Mouse (Mus musculus): ENCODE data around the gene Rbbp8nl. TPM values are rescaled to one million over a fixed set of nuclear protein-coding genes. Genes with fewer than 3 reads are reported as not detected.

Rbbp8nl gene
- polyA plus RNA-seq, 1 experiment: not detected

DNA sequence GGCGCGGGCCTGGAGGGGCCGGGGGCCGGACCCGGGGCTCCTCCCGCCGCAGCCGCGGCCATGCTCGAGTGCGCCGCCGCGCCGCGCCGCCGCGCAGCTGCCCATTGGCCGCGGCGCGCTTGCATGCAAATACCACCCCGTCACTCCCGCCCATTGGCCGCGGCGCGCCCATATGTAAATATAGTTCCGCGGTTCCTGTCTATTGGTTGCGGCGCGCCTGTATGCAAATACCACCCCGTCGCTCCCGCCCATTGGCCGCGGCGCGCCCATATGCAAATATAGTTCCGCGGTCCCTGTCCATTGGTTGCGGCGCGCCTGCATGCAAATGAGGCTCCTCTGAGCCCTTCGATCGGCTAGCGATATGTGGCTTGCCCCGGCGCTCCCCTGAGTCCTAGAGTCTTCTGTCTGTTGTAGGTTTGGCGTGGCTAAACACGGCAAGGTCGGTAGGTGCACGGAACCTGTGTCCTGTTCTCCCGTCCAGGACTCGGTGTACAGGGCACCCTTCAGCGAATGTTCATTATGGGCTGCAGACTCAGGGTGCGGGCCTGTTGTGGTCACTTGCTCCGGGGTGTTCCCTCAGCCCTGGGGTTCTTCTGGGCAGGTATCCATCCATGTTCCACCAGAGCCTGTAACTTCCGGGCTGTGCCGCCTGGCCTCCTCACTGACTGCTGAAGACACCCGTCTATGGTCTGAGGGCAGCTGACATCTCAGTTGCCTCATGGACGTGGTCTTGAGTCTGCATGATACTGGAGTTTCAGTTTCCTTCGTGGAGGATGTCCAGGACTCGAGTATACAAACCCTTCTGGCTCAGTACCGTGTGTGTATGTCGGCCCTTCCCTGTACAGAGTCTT lies 16.1 kb downstream of the Rbbp8nl start, which contains the start of gene Cables2:
Cables2 (minus strand) TSS at position 103 of the 851 bp plus-strand sequence.
- Histone ChIP-seq H3ac (ENCODE audit: control insufficient read depth, insufficient read length, low read depth) (peak within 1 kb of the TSS; percentile 95), H3K79me3 (ENCODE audit: low read depth) (no peaks in the 10 kb centered on the region), H3K4me3 (ENCODE audit: insufficient read depth, poor library complexity, severe bottlenecking) (peak within 1 kb of the TSS; percentile 64), H3K36me3 (ENCODE audit: control insufficient read depth, insufficient read depth) (peaks cover 3% of the 10 kb centered on the region), H3K79me2 (ENCODE audit: control insufficient read depth, insufficient read depth) (peaks cover 12% of the 10 kb centered on the region), H3K27me3 (ENCODE audit: control insufficient read depth, insufficient read depth, insufficient read length) (peaks cover 21% of the 10 kb centered on the region)
- TF ChIP-seq MYOD1 (IDR thresholded peaks at IDR 0.05; ENCODE audit: control insufficient read depth, insufficient read length, low read depth) (no peak), FOSL1 (IDR thresholded peaks at IDR 0.05; ENCODE audit: insufficient read depth, low read length, poor library complexity, severe bottlenecking) (no peak), MYOG (IDR thresholded peaks at IDR 0.05; ENCODE audit: control insufficient read depth, extremely low read depth, insufficient read length) (no peak), CTCF (IDR thresholded peaks at IDR 0.05; ENCODE audit: control insufficient read depth, insufficient read depth, insufficient read length) (no peak), CEBPB (IDR thresholded peaks at IDR 0.05; ENCODE audit: low read depth) (no peak)

DNA sequence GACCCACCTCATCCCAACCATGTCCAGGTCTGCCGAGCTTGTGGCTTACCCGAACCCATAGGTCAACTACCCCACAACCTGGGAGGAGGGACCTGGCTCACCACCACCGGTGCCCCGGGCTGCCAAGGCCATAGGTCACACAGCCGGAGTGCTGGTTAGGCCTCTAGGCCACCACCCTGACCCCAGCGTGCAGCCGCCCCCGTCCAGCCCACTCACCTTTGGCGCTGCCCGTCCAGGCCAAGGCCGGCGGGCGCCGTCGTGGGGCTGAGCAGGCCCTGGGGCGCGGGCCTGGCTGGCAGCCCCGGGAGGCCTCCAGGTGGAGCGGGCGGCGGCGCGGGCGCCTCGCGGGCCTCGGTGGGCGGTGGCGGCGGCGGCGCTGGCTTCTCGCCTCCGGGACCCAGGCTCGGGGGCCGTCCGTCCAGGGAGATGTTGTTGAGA lies 16.8 kb downstream of the Rbbp8nl start:
- Histone ChIP-seq H3K79me2 (ENCODE audit: control insufficient read depth, insufficient read depth) (peaks cover 12% of the 10 kb centered on the region), H3ac (ENCODE audit: control insufficient read depth, insufficient read length, low read depth) (peak overlapping the region; percentile 95), H3K27me3 (ENCODE audit: control insufficient read depth, insufficient read depth, insufficient read length) (peaks cover 14% of the 10 kb centered on the region), H3K36me3 (ENCODE audit: control insufficient read depth, insufficient read depth) (peaks cover 3% of the 10 kb centered on the region), H3K4me3 (ENCODE audit: insufficient read depth, poor library complexity, severe bottlenecking) (peak overlapping the region; percentile 64), H3K79me3 (ENCODE audit: low read depth) (no peaks in the 10 kb centered on the region)
- no peak for TF ChIP-seq CTCF (IDR thresholded peaks at IDR 0.05; ENCODE audit: control insufficient read depth, insufficient read depth, insufficient read length)
- no peak for TF ChIP-seq MYOG (IDR thresholded peaks at IDR 0.05; ENCODE audit: control insufficient read depth, extremely low read depth, insufficient read length)

DNA sequence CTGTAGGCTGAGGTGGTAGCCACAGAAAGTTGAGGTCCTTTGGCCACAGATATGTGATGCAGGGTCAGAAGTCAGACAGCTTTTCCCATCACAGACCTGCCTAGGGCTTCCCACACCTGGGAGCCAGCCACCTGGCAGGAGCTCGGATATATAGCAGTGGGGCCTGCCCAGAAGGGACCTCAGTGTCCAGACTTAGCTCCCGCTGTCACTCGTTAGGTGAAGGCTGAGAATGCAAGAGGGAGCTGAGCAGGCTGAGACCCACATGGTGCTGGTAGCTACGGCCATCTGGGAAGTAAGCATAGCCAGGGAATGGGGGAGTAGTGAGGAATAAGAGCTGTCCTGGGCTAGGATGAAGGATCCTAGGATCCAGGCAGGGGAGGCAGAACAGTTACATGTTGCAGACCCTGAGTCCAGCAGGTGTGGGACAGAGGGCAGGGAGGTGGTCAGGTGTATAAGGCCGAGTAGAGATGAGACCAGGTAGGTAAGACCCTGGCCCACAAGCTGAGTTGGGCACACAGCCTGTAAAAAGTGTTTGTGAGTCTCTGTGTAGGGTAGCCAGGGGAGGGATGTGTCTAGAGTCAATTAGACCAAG lies 17.8 kb downstream of the Rbbp8nl start:
- Histone ChIP-seq H3K27me3 (ENCODE audit: control insufficient read depth, insufficient read depth, insufficient read length) (peaks cover 9% of the 10 kb centered on the region), H3K79me2 (ENCODE audit: control insufficient read depth, insufficient read depth) (peaks cover 12% of the 10 kb centered on the region), H3ac (ENCODE audit: control insufficient read depth, insufficient read length, low read depth) (no peak overlapping the region), H3K79me3 (ENCODE audit: low read depth) (no peaks in the 10 kb centered on the region), H3K36me3 (ENCODE audit: control insufficient read depth, insufficient read depth) (peaks cover 3% of the 10 kb centered on the region), H3K4me3 (ENCODE audit: insufficient read depth, poor library complexity, severe bottlenecking) (peak overlapping the region; percentile 64)
- TF ChIP-seq CTCF (IDR thresholded peaks at IDR 0.05; ENCODE audit: control insufficient read depth, insufficient read depth, insufficient read length): no peak
- TF ChIP-seq MYOG (IDR thresholded peaks at IDR 0.05; ENCODE audit: control insufficient read depth, extremely low read depth, insufficient read length): no peak
- no peak for TF ChIP-seq FOSL1 (IDR thresholded peaks at IDR 0.05; ENCODE audit: insufficient read depth, low read length, poor library complexity, severe bottlenecking)
- TF ChIP-seq USF1 (IDR thresholded peaks at IDR 0.05; ENCODE audit: low read depth): no peak
- no peak for TF ChIP-seq MYOD1 (IDR thresholded peaks at IDR 0.05; ENCODE audit: control insufficient read depth, insufficient read length, low read depth)
- no peak for TF ChIP-seq CEBPB (IDR thresholded peaks at IDR 0.05; ENCODE audit: low read depth)
- no peak for TF ChIP-seq MAX (IDR thresholded peaks at IDR 0.05)

DNA sequence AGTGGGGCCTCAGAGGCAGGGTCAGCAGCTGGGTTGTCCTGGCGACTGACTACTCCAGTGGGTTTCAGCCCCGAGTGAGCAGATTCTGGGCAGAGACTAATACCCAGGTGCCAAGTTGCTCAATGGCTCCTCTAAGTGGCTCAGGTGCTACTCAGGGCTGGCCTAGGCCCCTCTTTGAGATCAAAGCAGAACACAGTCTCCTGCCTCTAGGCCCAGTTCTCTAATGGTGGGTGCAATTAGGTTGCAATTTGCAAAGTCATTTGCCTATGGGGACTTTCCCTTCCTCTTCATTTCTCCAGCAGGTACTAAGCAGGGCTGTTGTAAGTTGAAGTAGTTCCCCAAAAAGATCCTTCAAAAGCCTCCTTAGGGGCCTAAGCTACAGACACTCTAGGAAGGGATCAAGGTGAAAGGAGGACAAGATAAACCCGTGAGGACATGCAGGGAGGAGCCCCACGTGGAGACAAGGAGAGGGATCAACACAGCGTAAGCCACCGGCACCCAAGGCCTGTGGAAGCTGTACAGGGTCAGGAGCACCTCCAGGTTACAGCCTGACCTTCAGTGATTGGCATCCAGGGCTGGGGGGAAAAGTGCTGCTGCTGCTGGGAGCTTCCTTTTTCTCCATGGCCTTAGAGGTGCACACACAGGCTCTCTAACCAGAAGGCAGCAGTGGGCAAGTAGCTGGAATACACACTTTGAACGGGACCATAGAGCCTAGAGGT lies 19.0 kb downstream of the Rbbp8nl start:
- peaks cover 3% of the 10 kb centered on the region for H3K36me3 ChIP-seq (ENCODE audit: control insufficient read depth, insufficient read depth)
- no peak overlapping the region for H3K4me3 ChIP-seq (ENCODE audit: insufficient read depth, poor library complexity, severe bottlenecking)
- no peak for TF ChIP-seq USF1 (IDR thresholded peaks at IDR 0.05; ENCODE audit: low read depth)
- no peak for TF ChIP-seq MAX (IDR thresholded peaks at IDR 0.05)
- no peak for TF ChIP-seq MYOG (IDR thresholded peaks at IDR 0.05; ENCODE audit: control insufficient read depth, extremely low read depth, insufficient read length)
- TF ChIP-seq FOSL1 (IDR thresholded peaks at IDR 0.05; ENCODE audit: insufficient read depth, low read length, poor library complexity, severe bottlenecking): no peak
- TF ChIP-seq CEBPB (IDR thresholded peaks at IDR 0.05; ENCODE audit: low read depth): no peak
- TF ChIP-seq CTCF (IDR thresholded peaks at IDR 0.05; ENCODE audit: control insufficient read depth, insufficient read depth, insufficient read length): no peak
- TF ChIP-seq MYOD1 (IDR thresholded peaks at IDR 0.05; ENCODE audit: control insufficient read depth, insufficient read length, low read depth): no peak
- H3ac ChIP-seq (ENCODE audit: control insufficient read depth, insufficient read length, low read depth): no peak overlapping the region
- H3K79me2 ChIP-seq (ENCODE audit: control insufficient read depth, insufficient read depth): peaks cover 12% of the 10 kb centered on the region
- H3K79me3 ChIP-seq (ENCODE audit: low read depth): no peaks in the 10 kb centered on the region
- H3K27me3 ChIP-seq (ENCODE audit: control insufficient read depth, insufficient read depth, insufficient read length): no peaks in the 10 kb centered on the region

DNA sequence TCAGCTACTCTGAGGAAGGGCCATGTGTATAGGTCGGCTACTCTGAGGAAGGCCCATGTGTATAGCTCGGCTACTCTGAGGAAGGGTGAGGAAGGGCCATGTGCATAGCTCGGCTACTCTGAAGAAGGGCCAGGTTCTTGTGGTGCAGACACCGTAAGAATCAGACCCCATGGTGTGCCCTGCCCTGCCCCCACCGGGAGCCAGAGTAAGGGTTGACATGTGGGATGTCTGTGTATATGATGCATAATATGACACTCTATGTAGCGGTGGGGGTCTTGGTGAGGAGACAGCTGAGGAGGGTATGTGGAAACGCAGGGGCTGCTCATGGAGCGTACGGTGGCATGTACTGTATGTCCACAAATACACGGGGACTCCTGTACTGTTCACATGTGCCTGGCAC lies 20.4 kb downstream of the Rbbp8nl start:
- Histone ChIP-seq H3K79me2 (ENCODE audit: control insufficient read depth, insufficient read depth) (peaks cover 12% of the 10 kb centered on the region), H3K79me3 (ENCODE audit: low read depth) (no peaks in the 10 kb centered on the region), H3K36me3 (ENCODE audit: control insufficient read depth, insufficient read depth) (peaks cover 3% of the 10 kb centered on the region), H3K4me3 (ENCODE audit: insufficient read depth, poor library complexity, severe bottlenecking) (no peak overlapping the region), H3ac (ENCODE audit: control insufficient read depth, insufficient read length, low read depth) (no peak overlapping the region), H3K27me3 (ENCODE audit: control insufficient read depth, insufficient read depth, insufficient read length) (no peaks in the 10 kb centered on the region)
- no peak for TF ChIP-seq CEBPB (IDR thresholded peaks at IDR 0.05; ENCODE audit: low read depth)
- no peak for TF ChIP-seq USF1 (IDR thresholded peaks at IDR 0.05; ENCODE audit: low read depth)
- no peak for TF ChIP-seq MYOD1 (IDR thresholded peaks at IDR 0.05; ENCODE audit: control insufficient read depth, insufficient read length, low read depth)
- no peak for TF ChIP-seq FOSL1 (IDR thresholded peaks at IDR 0.05; ENCODE audit: insufficient read depth, low read length, poor library complexity, severe bottlenecking)
- no peak for TF ChIP-seq MYOG (IDR thresholded peaks at IDR 0.05; ENCODE audit: control insufficient read depth, extremely low read depth, insufficient read length)
- TF ChIP-seq MAX (IDR thresholded peaks at IDR 0.05): no peak
- no peak for TF ChIP-seq CTCF (IDR thresholded peaks at IDR 0.05; ENCODE audit: control insufficient read depth, insufficient read depth, insufficient read length)
